Mouse (Mus musculus) megakaryocyte, adult 5-6 weeks (primary cell): ENCODE results near the gene Ccdc125. TPM values are rescaled to one million over a fixed set of nuclear protein-coding genes. Genes with fewer than 3 reads are reported as not detected.
A peak's percentile ranks its signal among the peaks of the same experiment; 100 is the strongest.

Experiments
- ATAC-seq: 2 replicates; pipeline ENCODE4 v1.8.0; 2016; ENCODE audit warnings: mild to moderate bottlenecking, inconsistent platforms; ENCODE audit not compliant: poor library complexity, severe bottlenecking
- total RNA-seq, 2 experiments: library from RNA; stranded (forward) in 1 of 2; stranded (reverse) in 1 of 2; fragments of 153-499, 151-499 nt in 1 of 2; fragments of 221-1000, 200-1000 nt in 1 of 2; gene quantifications; 2 replicates each; pipeline versions ENCODE4 v1.2.3 to v1.2.4; 2015 to 2017

Ccdc125 gene
- 36.8 and 39.3 TPM in 2 replicates for total RNA-seq (2015)
- 65.1 and 70.7 TPM in 2 replicates for total RNA-seq (2017)

- peak; percentile 61 for ATAC-seq
These were observed at the start of gene Ccdc125 for GRCm38 (mm10) chr13:100669291-100670022. Ccdc125 (plus strand) TSS chr13:100669717.

GRCm38 (mm10) chr13:100622241-100622640 is 47.3 kb upstream of the Ccdc125 start:
- ATAC-seq, result no peak

- peak; percentile 88 for ATAC-seq
These were observed 35.3 kb upstream of the Ccdc125 start for GRCm38 (mm10) chr13:100634106-100634691.

GRCm38 (mm10) chr13:100642471-100643209 is 26.9 kb upstream of the Ccdc125 start:
- ATAC-seq, result peak; percentile 83

GRCm38 (mm10) chr13:100648223-100648622 is 21.3 kb upstream of the Ccdc125 start:
- ATAC-seq, result peak; percentile 29

GRCm38 (mm10) chr13:100650550-100651438 is 18.7 kb upstream of the Ccdc125 start, which contains the start of the genes Ak6 and Rad17:
Ak6 (plus strand) TSS chr13:100650979.
Rad17 (minus strand) TSS chr13:100651051.
- peak; percentile 93 for ATAC-seq

GRCm38 (mm10) chr13:100651439-100652186 is 17.9 kb upstream of the Ccdc125 start, which contains the start of gene Taf9:
Taf9 (plus strand) TSS chr13:100651579.
- ATAC-seq, result peak; percentile 27

GRCm38 (mm10) chr13:100658091-100658490 is 11.4 kb upstream of the Ccdc125 start:
- no peak for ATAC-seq

GRCm38 (mm10) chr13:100659864-100660456 is 9.6 kb upstream of the Ccdc125 start:
- peak; percentile 85 for ATAC-seq

- peak; percentile 36 for ATAC-seq
These were observed 744 bp downstream of the Ccdc125 start for GRCm38 (mm10) chr13:100670181-100670741.

GRCm38 (mm10) chr13:100675936-100676635 is 6.6 kb downstream of the Ccdc125 start:
- peak; percentile 85 for ATAC-seq

- peak; percentile 25; the same call in 1 of the 2 replicates for ATAC-seq
These were observed 12.1 kb downstream of the Ccdc125 start for GRCm38 (mm10) chr13:100681615-100682014.

- peak; percentile 54; the same call in 1 of the 2 replicates for ATAC-seq
These were observed 13.3 kb downstream of the Ccdc125 start for GRCm38 (mm10) chr13:100682837-100683236.

GRCm38 (mm10) chr13:100684355-100684754 is 14.8 kb downstream of the Ccdc125 start:
- peak; percentile 62; the same call in 1 of the 2 replicates for ATAC-seq

- ATAC-seq, result no peak
These were observed 18.0 kb downstream of the Ccdc125 start for GRCm38 (mm10) chr13:100687513-100687912.

- ATAC-seq, result peak; percentile 66
These were observed 28.0 kb downstream of the Ccdc125 start for GRCm38 (mm10) chr13:100697541-100697940.

- ATAC-seq, result no peak
These were observed 29.3 kb downstream of the Ccdc125 start for GRCm38 (mm10) chr13:100698866-100699265.

GRCm38 (mm10) chr13:100703468-100703867 is 34.0 kb downstream of the Ccdc125 start:
- no peak for ATAC-seq
